Mouse (Mus musculus) CH12.LX (cell line): Measurements from ENCODE around the gene Zc3h7b. TPM values are rescaled to one million over a fixed set of nuclear protein-coding genes. Genes with fewer than 3 reads are reported as not detected.

ENCODE experiments used
- DNase-seq: peaks from one replicate; pipeline ENCODE4 v3.0.0-alpha.2; 2013; ENCODE audit errors: extremely low read depth
- H3K27ac ChIP-seq: 2 replicates; pipeline ENCODE4 v1.5.1; 2012; ENCODE audit warnings: low read depth, mild to moderate bottlenecking, control low read depth, moderate library complexity; ENCODE audit not compliant: insufficient read depth
- H3K27me3 ChIP-seq: replicated peaks from 2 replicates; pipeline ENCODE3; 2012; ENCODE audit warnings: inconsistent platforms
- H3K36me3 ChIP-seq, 2 experiments: replicated peaks in 1 of 2; 2 replicates each; pipeline versions ENCODE3 to v1.6.1; 2012; ENCODE audit warnings: inconsistent platforms in 1 of 2, low read length in 1 of 2, mild to moderate bottlenecking in 1 of 2, mixed read lengths in 1 of 2, moderate library complexity in 1 of 2; ENCODE audit not compliant: control insufficient read depth in 1 of 2, insufficient read depth in 1 of 2
- H3K4me1 ChIP-seq, 2 experiments: 2 replicates each; pipeline ENCODE4 v1.6.1; 2012; ENCODE audit warnings: inconsistent platforms in 1 of 2, moderate library complexity in 1 of 2; ENCODE audit not compliant: insufficient read depth in 2 of 2, control insufficient read depth in 1 of 2
- H3K4me2 ChIP-seq: 2 replicates; pipeline ENCODE4 v1.6.1; 2012; ENCODE audit warnings: low read depth, mild to moderate bottlenecking, control low read depth; ENCODE audit not compliant: poor library complexity, insufficient read depth, severe bottlenecking
- H3K4me3 ChIP-seq, 3 experiments: fragments of 150-350 bp in 1 of 3; sonication (generic) in 1 of 3; replicated peaks in 1 of 3; 2 replicates each; pipeline versions ENCODE3 to v1.5.1; 2011 to 2012; ENCODE audit warnings: low read depth in 2 of 3, low read length in 2 of 3, mild to moderate bottlenecking in 2 of 3, moderate library complexity in 2 of 3, control low read depth in 1 of 3, improper control_type of control experiment in 1 of 3, inconsistent platforms in 1 of 3, mixed read lengths in 1 of 3; ENCODE audit not compliant: poor library complexity in 1 of 3
- H3K79me2 ChIP-seq: replicated peaks from 2 replicates; pipeline ENCODE4 v1.6.1; 2012; ENCODE audit warnings: mild to moderate bottlenecking, moderate library complexity; ENCODE audit not compliant: control insufficient read depth, poor library complexity, insufficient read depth, severe bottlenecking; ENCODE audit errors: extremely low read depth
- H3K9ac ChIP-seq: 2 replicates; pipeline ENCODE4 v1.6.1; 2012; ENCODE audit warnings: low read depth, mild to moderate bottlenecking, control low read depth, moderate library complexity; ENCODE audit not compliant: insufficient read depth
- H3K9me3 ChIP-seq: replicated peaks from 2 replicates; pipeline ENCODE3; 2012; ENCODE audit warnings: low read length, inconsistent platforms, mixed read lengths
- E2F4 ChIP-seq: IDR thresholded peaks from 2 replicates; pipeline ENCODE4 v1.6.1; 2011; ENCODE audit warnings: low read depth, low read length, improper control_type of control experiment; ENCODE audit not compliant: insufficient replicate concordance
- ETS1 ChIP-seq: conservative IDR thresholded peaks from 2 replicates; pipeline ENCODE4 v1.6.1; 2012; ENCODE audit warnings: low read depth, mild to moderate bottlenecking, inconsistent platforms, low read length, improper control_type of control experiment, moderate library complexity
- GABPA ChIP-seq: IDR thresholded peaks from 2 replicates; pipeline ENCODE4 v1.6.1; 2012; ENCODE audit warnings: low read depth, low read length, improper control_type of control experiment, inconsistent platforms; ENCODE audit not compliant: insufficient replicate concordance
- IRF4 ChIP-seq: IDR thresholded peaks from 2 replicates; pipeline ENCODE4 v1.6.1; 2014; ENCODE audit warnings: low read depth, mild to moderate bottlenecking, inconsistent platforms, low read length, improper control_type of control experiment
- KAT2A ChIP-seq: IDR thresholded peaks from 2 replicates; pipeline ENCODE4 v1.6.1; 2012; ENCODE audit warnings: low read length, improper control_type of control experiment, inconsistent platforms; ENCODE audit not compliant: insufficient replicate concordance
- MEF2A ChIP-seq: IDR thresholded peaks from 2 replicates; pipeline ENCODE4 v1.6.1; 2014; ENCODE audit warnings: low read depth, mild to moderate bottlenecking, inconsistent platforms, low read length, improper control_type of control experiment, borderline replicate concordance
- NELFE ChIP-seq: IDR thresholded peaks from 2 replicates; pipeline ENCODE4 v1.6.1; 2011; ENCODE audit warnings: low read depth, low read length, improper control_type of control experiment
- PAX5 ChIP-seq: IDR thresholded peaks from 2 replicates; pipeline ENCODE4 v1.6.1; 2012; ENCODE audit warnings: low read length, inconsistent platforms, mixed read lengths
- USF2 ChIP-seq: conservative IDR thresholded peaks from 2 replicates; pipeline ENCODE4 v1.6.1; 2011; ENCODE audit warnings: low read depth, low read length, improper control_type of control experiment
- dilution Hi-C: fragments of 300-500 bp; cut with MboI; formaldehyde crosslinking; loops from 2 replicates; pipeline ENCODE4 v1.14.3; 2020; ENCODE audit warnings: low sequenced_read_pairs; ENCODE audit not compliant: extremely low pct_unique_long_range_greater_than_20kb, extremely low pct_ligation_motif_present
- in situ Hi-C: fragments of 300-500 bp; cut with MboI; formaldehyde crosslinking; loops from 3 replicates; pipeline ENCODE4 v1.14.3; 2019; ENCODE audit warnings: low sequenced_read_pairs, low pct_ligation_motif_present, low pct_unique_long_range_greater_than_20kb, mixed read lengths
- polyA plus RNA-seq: library from polyadenylated mRNA; unstranded; fragments of >175 nt; gene quantifications from 2 replicates; pipeline ENCODE4 v1.2.1, GENCODE M21; 2012; ENCODE audit warnings: low read depth; ENCODE audit not compliant: insufficient read length
- total RNA-seq, 2 experiments: library from RNA; depleted of rRNA; stranded (reverse); fragments of 300-350 nt in 1 of 2; fragments of >200 nt in 1 of 2; gene quantifications; 2 replicates each; pipeline ENCODE4 v1.2.3; 2012 to 2014

Gene Zc3h7b
- total and polyA plus RNA-seq, 3 experiments, result 8.4 to 43.1 (median 19.7) TPM

DNA sequence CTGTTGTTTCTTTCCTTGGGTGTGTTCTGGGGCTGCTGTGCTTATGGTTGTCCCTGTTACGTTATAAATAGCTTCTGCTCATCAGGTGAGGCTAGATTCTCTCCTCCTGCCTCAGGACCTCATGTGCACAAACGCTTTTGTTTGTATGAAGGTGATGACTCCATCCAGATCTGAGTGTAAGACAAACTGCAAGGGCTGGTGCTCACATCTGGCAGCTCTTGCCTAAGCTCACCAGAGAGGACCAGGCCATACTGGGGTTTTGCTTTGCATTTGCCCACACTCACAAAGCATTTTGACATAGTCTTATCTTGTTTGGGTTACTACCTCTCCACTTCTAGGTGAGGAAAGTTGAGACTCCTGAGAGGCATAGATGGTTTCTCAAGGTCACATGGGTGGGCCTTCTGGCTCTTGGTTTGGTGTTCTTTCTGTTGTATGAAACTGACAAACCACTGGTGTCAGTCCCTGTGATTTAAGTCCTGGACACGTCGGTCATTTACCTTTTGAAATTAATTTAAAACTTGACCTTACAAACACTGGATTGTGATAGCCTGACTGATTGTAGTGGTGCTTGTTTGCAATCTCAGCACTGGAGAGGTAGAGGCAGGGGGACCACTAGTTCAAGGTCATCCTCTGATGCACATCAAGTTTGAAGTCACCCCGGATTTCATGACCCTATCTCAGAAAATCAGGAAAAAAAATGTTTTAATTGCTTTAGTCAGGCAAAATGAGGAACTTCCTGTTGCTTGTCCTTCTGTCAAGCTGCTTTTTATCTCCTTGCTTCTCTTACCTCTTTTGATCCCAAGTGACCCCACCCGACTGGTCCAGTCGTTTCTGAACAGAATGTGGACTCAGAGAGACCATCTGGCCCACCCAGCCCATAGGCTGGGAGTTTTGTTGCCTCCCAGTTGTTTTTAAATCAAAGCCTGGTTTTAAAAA is 68.1 kb downstream of the Zc3h7b start:
- H3K79me2 ChIP-seq, result peaks cover 9% of the 10 kb centered on the region; the same call in 1 of the 2 replicates
- H3K9ac ChIP-seq, result peak overlapping the region; percentile 92
- H3K36me3 ChIP-seq, result peaks cover 19 to 36% of the 10 kb centered on the region in 2 experiments
- TF ChIP-seq E2F4 (no peak), NELFE (no peak)
- peaks cover 4 to 19% of the 10 kb centered on the region in 2 experiments for H3K4me1 ChIP-seq
- dilution Hi-C loops, result no loop called here
- H3K9me3 ChIP-seq, result no peaks in the 10 kb centered on the region
- DNase-seq, result no peak
- H3K27ac ChIP-seq, result no peak overlapping the region
- peak overlapping the region in 1 of 3 experiments; percentile 10 for H3K4me3 ChIP-seq
- H3K27me3 ChIP-seq, result peaks cover 18% of the 10 kb centered on the region
- peak overlapping the region; percentile 59 for H3K4me2 ChIP-seq
- in situ Hi-C loops, result no loop called here

DNA sequence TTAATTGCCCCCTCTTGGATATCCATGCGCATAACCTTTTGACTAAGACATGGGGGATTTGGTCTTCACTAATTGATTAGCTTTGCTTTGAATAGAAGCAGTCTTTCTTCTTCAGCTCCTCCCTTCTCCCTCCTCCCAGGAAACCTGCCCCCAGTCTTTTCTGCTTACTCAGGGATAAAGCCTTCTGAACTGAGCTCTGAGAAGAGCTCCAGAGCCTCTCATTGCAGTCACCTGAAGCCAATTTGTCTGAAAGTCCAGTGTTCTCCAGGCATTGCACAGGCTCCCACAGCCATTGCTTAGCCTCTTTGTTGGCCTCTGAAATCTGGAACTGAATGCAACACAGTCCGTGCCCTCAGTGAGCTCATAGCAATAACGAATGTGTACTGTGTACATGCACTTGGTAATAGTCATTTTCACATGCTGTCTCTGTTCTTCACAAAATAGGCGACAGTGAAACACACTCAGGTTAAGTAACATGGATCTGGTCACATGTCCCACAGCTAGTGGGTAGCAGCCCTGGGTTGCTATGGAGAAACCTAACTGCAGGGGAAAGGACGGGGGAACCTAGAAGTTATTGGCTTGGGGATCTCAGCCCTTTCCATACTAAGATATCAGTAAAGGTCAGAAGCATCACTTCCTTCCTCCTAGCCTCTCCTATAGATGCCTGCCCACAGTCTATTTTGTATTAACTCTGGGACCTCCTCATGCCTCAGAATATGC is 69.3 kb downstream of the Zc3h7b start:
- Histone ChIP-seq H3K9ac (no peak overlapping the region), H3K4me2 (no peak overlapping the region), H3K9me3 (no peaks in the 10 kb centered on the region), H3K79me2 (peaks cover 9% of the 10 kb centered on the region; the same call in 1 of the 2 replicates), H3K36me3 (peaks cover 22 to 44% of the 10 kb centered on the region in 2 experiments), H3K27me3 (peaks cover 8% of the 10 kb centered on the region), H3K27ac (no peak overlapping the region), H3K4me1 (peaks cover 4 to 19% of the 10 kb centered on the region in 2 experiments), H3K4me3 (no peak overlapping the region)
- dilution Hi-C loops, result no loop called here
- in situ Hi-C loops, result no loop called here
- no peak for DNase-seq
- TF ChIP-seq KAT2A (no peak), IRF4 (no peak), ETS1 (no peak)

DNA sequence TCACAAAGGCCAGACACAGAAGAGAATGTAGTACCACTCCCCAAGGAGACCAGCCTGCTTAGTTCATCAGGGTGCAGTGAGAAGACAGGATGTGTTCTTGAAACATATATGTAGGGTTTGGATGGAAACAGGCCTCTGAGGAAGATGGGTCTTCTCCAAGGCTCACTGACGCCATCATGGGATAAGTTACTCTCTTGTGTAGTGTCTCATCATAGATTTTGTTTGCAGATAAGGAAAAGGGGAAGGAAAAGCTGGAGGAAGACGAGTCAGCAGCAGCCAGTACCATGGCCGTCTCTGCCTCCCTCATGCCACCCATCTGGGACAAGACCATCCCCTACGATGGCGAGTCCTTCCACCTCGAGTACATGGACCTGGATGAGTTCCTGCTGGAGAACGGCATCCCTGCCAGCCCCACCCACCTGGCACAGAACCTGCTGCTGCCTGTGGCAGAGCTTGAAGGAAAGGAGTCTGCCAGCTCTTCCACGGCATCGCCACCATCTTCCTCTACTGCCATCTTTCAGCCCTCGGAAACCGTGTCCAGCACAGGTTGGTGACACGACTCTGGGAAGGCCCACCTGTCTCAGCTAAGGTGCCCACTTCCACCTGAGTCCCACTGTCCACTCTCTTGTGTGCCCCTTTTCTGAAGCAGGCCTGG is 70.0 kb downstream of the Zc3h7b start:
- Histone ChIP-seq H3K9ac (no peak overlapping the region), H3K36me3 (peaks cover 28 to 50% of the 10 kb centered on the region in 2 experiments), H3K4me3 (no peak overlapping the region), H3K9me3 (no peaks in the 10 kb centered on the region), H3K79me2 (peaks cover 9% of the 10 kb centered on the region; the same call in 1 of the 2 replicates), H3K4me1 (peaks cover 4 to 18% of the 10 kb centered on the region in 2 experiments), H3K27ac (no peak overlapping the region), H3K4me2 (no peak overlapping the region), H3K27me3 (peaks cover 3% of the 10 kb centered on the region)
- dilution Hi-C loops, result no loop called here
- no peak for DNase-seq
- TF ChIP-seq USF2 (no peak), MEF2A (no peak), GABPA (no peak), PAX5 (no peak)
- in situ Hi-C loops, result no loop called here
